Mouse (Mus musculus) Muller cell, postnatal 12 days (primary cell): ENCODE measurements around the gene Lca5.

Source experiments
- DNase-seq: peaks from one replicate; pipeline ENCODE4 v3.0.0-alpha.2; 2015; ENCODE audit errors: inconsistent ontology term

The Lca5 gene

GRCm38 (mm10) chr9:83440392-83441357 lies at the start of gene Lca5:
Gene Lca5 (minus strand): TSS chr9:83441127.
- DNase-seq, result peak; percentile 99

DNA sequence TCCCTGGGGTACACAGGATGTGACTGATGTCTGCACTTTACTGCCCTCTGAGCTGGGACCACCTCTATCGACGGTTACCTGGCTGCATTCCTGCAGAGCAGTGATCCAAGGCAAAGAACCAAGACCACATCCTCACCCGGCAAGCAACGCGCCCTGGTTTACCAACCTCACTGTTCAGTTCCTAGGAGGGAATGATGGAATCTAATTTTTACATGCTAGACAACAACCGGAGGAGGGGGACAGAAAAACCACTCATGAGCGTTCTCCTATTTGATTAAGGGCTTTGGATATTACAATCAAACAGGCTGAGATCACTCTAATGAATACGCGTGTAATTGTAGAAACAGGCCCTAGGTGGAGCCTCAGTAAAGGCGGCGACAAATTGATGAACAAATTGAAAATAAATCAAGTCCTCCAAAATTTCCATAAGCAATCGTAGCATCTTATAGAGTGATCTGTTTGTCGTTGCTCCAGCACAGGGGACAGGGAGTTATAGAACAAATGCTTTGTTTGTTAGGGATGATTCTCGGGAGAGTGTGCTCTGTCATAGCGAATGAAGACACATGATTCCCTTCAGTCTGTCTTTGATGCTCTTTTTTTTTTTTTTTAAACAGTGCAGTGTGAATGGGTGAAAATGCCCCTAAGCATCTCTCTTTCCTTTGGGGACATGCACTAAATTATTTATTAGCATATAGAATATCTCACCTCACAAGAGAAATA lies 47.7 kb upstream of the Lca5 start:
- DNase-seq, result peak; percentile 44

DNA sequence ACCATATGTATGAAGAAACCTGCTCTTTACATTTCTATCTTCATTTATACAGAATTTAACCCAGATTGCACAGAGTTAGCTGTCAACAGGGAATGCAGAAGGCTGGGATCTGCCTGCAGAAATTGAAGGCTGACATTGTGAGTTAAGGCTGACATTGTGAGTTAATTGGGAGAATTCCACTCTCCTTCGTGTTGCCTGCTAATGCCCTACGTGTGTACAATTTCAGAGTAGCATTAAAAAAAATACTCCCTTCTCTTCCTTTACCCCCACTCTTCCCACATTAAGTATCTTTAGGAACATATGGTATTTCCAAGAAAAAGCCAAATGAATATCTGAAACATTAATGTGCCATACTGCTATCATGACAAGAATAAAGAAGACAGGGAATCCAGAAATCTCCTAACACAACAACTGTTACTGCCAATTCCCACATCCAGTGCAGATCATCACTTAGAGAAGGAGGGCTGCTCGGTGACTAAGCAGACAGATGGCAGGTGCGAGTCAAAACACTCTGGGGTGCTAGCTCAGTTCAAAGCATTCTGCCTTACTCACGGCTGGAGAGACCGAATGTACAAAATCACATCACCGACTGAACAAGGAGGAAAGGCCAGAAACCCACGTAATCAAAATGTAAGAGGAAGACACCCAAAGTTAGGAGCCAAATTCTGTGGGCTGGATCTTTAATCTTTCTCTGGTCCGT lies 47.0 kb upstream of the Lca5 start:
- peak; percentile 46 for DNase-seq

DNA sequence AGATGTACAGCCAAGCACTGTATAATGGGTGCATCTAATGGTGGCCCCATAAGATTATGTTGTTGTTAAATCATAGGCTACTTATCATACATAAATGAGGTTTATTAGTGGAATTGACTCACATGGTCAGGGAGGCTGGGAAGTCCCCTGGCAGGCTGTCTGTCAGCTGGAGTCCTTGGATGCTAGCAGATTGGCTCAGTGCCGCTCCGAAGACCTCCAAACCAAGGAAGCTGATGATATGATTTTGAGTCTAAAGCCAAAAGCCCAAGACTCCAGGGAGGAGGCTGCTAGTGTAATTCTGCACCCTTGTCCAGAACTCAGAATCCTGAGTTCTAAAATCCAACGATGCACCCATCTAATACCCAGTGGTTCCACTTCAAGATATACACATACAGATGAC lies 45.0 kb upstream of the Lca5 start:
- no peak for DNase-seq

- no peak for DNase-seq
These were observed 44.4 kb upstream of the Lca5 start for GRCm38 (mm10) chr9:83485357-83485756.

DNA sequence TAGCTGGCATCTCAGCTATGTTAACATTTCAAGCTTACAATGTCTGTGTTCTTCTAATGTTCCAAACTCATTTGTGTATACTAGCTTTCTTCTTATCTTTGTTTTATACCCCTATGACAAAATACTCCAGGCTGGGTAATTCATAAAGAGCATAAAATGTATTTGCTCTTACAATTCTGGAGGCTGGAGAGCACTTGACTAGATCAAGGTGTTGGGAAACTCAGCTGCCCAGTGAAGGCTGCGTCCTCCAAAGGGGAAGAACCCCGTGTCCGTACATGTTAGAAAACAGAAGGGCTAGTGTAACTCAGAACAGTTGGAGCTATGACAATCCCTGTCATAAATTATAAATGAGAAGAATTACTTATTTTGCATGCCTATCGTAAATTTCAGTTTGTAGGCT lies 42.5 kb upstream of the Lca5 start:
- no peak for DNase-seq

- DNase-seq, result no peak
These were observed 41.4 kb upstream of the Lca5 start for GRCm38 (mm10) chr9:83482176-83482949.

DNA sequence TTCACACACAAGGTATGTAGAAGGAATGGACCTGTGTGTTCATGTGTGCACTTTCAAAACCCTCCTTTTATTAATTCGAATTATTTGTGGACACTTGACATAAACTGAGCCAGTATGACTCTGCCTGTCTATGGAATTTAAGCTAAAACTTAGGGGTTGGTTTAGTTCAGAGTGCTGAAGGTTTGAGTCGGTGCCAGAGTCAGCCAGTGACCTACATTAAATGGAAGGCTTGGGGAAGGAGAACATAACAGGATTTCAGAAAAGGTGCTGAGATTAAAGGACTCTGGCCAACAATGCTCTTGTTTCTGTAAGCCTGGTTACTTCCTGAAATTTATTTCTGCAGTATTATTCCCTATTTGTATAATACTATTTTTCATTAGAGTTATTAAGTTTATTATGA lies 28.9 kb upstream of the Lca5 start:
- no peak for DNase-seq

DNA sequence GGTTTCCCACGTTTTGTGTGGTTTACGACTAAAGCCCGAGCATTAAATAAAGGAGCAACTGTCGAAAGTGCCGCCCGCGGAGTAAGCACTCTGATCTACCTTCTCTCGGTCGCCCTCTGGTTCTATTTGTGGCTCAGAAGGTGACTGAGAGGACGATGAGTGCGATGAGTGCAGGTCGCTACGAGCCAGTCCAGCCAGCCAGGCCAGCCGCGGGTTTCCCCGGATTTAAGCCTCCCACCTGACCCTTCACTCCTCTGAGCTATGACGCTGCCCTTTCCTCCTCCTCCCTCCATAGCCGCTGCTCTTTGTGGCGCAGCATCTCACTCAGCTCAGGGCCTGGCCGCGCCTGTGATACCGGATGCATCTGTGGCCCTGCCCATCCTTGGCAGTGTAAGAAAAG lies 6.8 kb upstream of the Lca5 start:
- peak; percentile 71 for DNase-seq

GRCm38 (mm10) chr9:83447176-83447575 lies 6.2 kb upstream of the Lca5 start:
- DNase-seq, result no peak

GRCm38 (mm10) chr9:83437621-83438020 lies 3.3 kb downstream of the Lca5 start:
- DNase-seq, result no peak

DNA sequence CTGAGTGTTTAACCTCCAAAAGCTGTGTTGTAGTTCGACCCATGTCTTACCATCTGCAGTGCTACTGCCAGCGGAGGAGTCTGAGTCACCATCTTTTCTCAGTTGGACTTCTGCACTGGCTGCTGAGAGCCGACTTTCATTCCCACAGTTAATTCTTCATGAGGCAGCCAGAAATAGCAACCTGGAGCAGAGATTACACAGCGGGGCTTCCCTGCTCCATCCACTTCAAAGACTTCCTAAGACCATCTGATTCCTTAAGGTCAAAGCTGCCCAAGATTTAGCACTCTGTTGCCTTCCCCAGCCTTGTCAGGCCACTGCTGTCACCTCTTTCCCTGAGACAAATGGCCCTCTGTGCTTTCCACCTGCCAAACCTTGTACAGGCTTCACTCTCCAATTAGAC lies 6.4 kb downstream of the Lca5 start:
- DNase-seq, result peak; percentile 16

DNA sequence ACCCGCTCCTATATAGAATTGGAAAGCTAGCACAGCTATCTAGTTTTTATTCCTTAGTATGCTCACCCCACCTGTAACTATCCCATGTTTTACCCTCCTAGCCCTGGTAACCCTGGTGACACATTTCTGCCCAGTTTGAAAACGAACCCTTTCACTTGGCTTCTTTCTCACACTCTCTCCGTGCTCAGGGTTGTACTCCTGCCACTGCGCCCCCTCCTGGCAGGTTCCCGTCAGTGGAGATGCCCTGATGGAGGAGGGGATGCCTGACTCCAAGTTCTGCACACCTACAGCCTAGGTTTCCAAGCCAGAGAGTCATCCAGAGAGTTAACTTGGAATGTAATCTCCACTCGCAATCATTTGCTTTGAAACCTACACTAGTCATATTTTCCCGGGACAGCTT lies 7.3 kb downstream of the Lca5 start:
- no peak for DNase-seq

- no peak for DNase-seq
These were observed 13.0 kb downstream of the Lca5 start for GRCm38 (mm10) chr9:83427926-83428325.

DNA sequence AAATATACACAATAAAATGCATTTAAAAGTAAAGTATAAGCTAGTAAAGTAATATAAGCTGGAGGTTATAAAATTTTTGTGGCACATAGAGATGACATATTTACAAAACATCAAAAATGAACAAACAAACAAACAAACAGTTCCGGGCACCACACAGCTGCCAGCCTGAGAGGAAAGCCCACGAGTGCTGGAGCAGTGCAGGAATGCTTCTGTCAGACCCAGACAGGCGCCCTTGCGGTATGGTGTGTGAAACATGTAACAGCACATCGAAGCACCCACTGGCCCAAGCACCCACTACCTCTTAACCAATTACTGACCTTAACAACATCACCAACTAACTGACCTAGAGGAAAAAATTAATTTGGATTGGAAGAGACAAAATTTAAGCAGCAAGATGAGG lies 22.0 kb downstream of the Lca5 start:
- no peak for DNase-seq

GRCm38 (mm10) chr9:83413046-83413445 lies 27.9 kb downstream of the Lca5 start:
- no peak for DNase-seq

GRCm38 (mm10) chr9:83405150-83405549 lies 35.8 kb downstream of the Lca5 start:
- no peak for DNase-seq

DNA sequence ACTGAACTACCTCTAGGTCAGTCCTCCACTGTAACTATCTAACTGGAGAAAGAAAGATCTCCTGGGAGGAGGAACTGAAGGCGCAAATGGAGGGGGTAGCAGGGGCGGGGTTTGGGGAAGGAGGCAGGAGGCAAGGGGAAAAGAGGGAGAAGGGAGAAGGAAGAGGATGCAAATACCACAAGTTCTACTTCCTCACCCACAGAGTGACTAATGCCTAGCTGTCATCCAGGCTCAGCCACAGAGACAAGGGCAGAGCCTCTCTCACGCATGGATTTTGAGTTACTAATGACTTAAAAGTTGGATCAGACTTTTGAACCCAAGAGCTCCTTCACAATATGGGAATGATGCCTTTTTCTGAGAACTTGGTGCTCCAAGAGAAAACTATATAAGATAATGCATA lies 40.1 kb downstream of the Lca5 start:
- no peak for DNase-seq

- DNase-seq, result no peak
These were observed 41.5 kb downstream of the Lca5 start for GRCm38 (mm10) chr9:83399414-83399813.

DNA sequence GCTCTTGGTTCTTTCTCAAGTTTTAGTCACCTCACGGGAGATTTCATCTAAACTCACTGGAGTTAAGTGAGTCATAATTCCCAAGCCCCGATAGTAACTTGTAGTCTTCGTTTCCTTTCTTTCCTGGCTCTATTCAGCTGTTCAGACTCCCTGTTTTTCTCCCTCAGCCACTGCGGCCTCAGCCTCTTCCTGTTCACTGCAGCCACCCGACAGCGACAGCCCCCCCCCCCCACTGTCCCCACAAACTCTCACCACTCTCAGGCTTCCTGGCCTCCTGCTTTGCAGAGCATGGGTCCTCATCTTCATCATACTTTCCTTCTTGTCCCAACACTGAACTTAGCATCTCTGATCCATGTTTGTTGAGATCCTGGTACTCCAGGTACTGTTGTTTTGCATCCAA lies 42.7 kb downstream of the Lca5 start:
- no peak for DNase-seq

GRCm38 (mm10) chr9:83395456-83395855 lies 45.5 kb downstream of the Lca5 start:
- no peak for DNase-seq

DNA sequence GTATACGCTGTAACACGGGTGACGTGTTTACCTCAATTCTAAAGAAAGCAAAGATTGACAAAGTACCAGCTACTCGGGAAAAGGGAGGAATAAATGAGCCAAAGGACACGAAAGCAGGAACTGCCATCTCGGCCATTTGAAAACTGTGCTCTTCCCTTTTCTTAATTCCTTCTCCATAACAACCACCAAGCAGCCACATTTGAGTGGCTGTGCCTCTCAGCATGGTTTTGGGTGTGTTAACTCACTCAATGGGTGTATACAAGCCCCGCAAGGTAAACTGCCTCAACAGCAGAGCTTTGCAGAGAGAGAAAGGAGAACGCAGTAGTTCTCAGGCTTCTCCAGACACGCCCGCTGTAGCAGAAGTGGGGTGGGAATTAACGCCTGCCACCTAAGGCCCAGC lies 48.9 kb downstream of the Lca5 start:
- no peak for DNase-seq
